In the genomic region with DNA sequence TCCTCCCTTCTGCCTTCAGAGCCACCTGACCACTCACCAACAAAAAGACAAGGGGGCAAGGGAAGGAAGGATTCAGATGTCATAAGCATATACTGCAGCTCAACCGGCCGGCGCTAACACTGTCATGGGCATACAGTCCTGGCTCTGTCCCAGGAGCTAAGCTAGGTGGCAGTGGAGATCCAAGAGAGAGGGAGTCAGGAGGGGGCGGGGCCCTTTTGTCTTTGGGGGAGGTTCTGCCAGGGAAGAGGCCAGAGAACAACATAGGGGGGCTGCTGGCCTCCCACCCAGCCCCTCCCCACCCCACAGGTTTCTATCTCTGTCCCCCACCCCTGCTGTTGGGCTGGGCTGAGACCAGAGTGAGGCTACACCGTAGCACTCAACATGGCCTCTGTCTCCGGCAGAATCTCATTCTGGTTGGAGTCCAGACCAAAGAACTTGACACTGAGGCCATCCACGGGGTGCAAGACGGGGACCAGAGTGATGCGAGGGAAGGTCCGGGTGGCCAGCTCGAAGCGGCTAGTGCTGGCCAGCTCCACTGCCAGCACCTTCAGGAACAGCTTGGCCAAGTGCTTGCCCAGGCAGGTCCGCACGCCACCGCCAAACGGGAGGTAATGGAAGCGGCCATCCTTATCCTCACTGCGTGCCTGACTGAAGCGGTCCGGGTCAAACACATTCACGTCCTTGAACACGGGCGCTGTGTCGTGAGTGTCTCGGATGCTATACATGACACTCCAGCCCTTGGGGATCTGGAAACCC, we compare ENCODE assay signal across 8 mouse cellular contexts. TPM values are rescaled to one million over a fixed set of nuclear protein-coding genes. Genes with fewer than 3 reads are reported as not detected.
A peak's percentile ranks its signal among the peaks of the same experiment; 100 is the strongest.
DNase-seq lines count a peak whose midpoint lies in the region; ATAC-seq and TF ChIP-seq lines count a peak whose summit lies in the region.

No protein-coding gene starts in this region.

- peaks cover 70% of the 10 kb centered on the region for H3K27me3 ChIP-seq in heart, embryonic 12.5 days (replicated peaks)
- peaks cover 49% of the 10 kb centered on the region for H3K27me3 ChIP-seq in heart, postnatal 0 days (ENCODE audit: control insufficient read depth, insufficient read depth, low read length)

- WGBS in heart, embryonic 12.5 days, result 28% methylated on average over 25 of the region's 25 CpGs
- WGBS in heart, postnatal 0 days, result 30% methylated on average over 25 of the region's 25 CpGs

- 0 out of 2 replicates have a peak, but pooled peaks have one; percentile 34 for ATAC-seq in heart, embryonic 12.5 days (ENCODE audit: insufficient number of reproducible peaks, low FRiP score)
- ATAC-seq in heart, postnatal 0 days (ENCODE audit: insufficient read depth, low read depth), result peak; percentile 77
- ATAC-seq in megakaryocyte progenitor cell, adult 5-6 weeks (replicated peaks; ENCODE audit: poor library complexity), result peak; percentile 45
- no peak for ATAC-seq in inflammation-experienced regulatory T-cells, adult 6 months
- ATAC-seq in erythroid progenitor cell, adult 5-6 weeks (replicated peaks; ENCODE audit: low FRiP score, poor library complexity, severe bottlenecking), result no peak

- intact Hi-C loops in heart, postnatal 36 days (cut with DNase I), result no loop called here

- H3K4me1 ChIP-seq in heart, embryonic 12.5 days (replicated peaks), result peaks cover 29% of the 10 kb centered on the region
- H3K4me1 ChIP-seq in heart, postnatal 0 days (ENCODE audit: control insufficient read depth, insufficient read depth), result no peaks in the 10 kb centered on the region

- TF ChIP-seq EP300 in heart, postnatal 0 days (IDR thresholded peaks at IDR 0.05; ENCODE audit: low read depth), result no peak

- peak; percentile 57 for TF ChIP-seq CTCF in heart, postnatal 0 days (IDR thresholded peaks at IDR 0.05; ENCODE audit: low read depth)

- peak overlapping the region; percentile 29 for H3K4me3 ChIP-seq in heart, embryonic 12.5 days
- no peak overlapping the region for H3K4me3 ChIP-seq in heart, postnatal 0 days (ENCODE audit: low read depth, low read length)

- no peaks in the 10 kb centered on the region for H3K36me3 ChIP-seq in heart, embryonic 12.5 days
- H3K36me3 ChIP-seq in heart, postnatal 0 days (replicated peaks; ENCODE audit: control insufficient read depth, insufficient read depth, low read length), result no peaks in the 10 kb centered on the region

- no peaks in the 10 kb centered on the region for H3K9me3 ChIP-seq in heart, embryonic 12.5 days (replicated peaks)
- no peaks in the 10 kb centered on the region for H3K9me3 ChIP-seq in heart, postnatal 0 days (replicated peaks; ENCODE audit: control insufficient read depth, low read length)

- H3K9ac ChIP-seq in heart, embryonic 12.5 days, result no peak overlapping the region
- H3K9ac ChIP-seq in heart, postnatal 0 days (replicated peaks; ENCODE audit: low read depth, low read length), result no peak overlapping the region

- no peak for DNase-seq in heart, postnatal 36 days
- DNase-seq in adrenal gland, postnatal 36 days, result peak; percentile 62 to 71
- DNase-seq in heart, postnatal 0 days (ENCODE audit: low spot score), result no peak
- DNase-seq in Muller cell, postnatal 12 days (ENCODE audit: inconsistent ontology term), result no peak

- no peak overlapping the region for H3K27ac ChIP-seq in heart, embryonic 12.5 days (ENCODE audit: poor library complexity, severe bottlenecking)
- H3K27ac ChIP-seq in heart, postnatal 0 days (ENCODE audit: low read depth), result no peak overlapping the region

- H3K4me2 ChIP-seq in heart, embryonic 12.5 days, result peak overlapping the region; percentile 58
- peak overlapping the region; percentile 55 for H3K4me2 ChIP-seq in heart, postnatal 0 days (ENCODE audit: low read depth, low read length)

RNA-seq across cellular contexts. Expression of a gene that starts 19.6 kb away (rescaled TPM):
- 2.9 and 3.8 TPM in 2 replicates for polyA plus RNA-seq in heart, embryonic 12.5 days (2016; fragmentation: Nextera tagmentation; extraction: Ambion mirVana)
- 10 to 100 TPM in 1 of 2 experiments, 1 to 10 TPM in 1; 6.0 to 16.9 TPM for total RNA-seq in heart, postnatal 36 days (2021)
- total RNA-seq in adrenal gland, postnatal 36 days (2021), result 10 to 100 TPM in 1 of 2 experiments, 1 to 10 TPM in 1; 7.1 to 14.1 TPM
- total RNA-seq in heart, postnatal 0 days (2014; rRNA removed; ENCODE audit: low replicate concordance), result 2.9 TPM in 1 of 2 replicates, not detected in the other
- 0.40 and 0.46 TPM in 2 replicates for polyA plus RNA-seq in heart, postnatal 0 days (2015; fragmentation: Nextera tagmentation; extraction: Ambion mirVana)
- total RNA-seq in megakaryocyte progenitor cell, adult 5-6 weeks (2015), result not detected in 2 replicates
- not detected in 2 replicates for total RNA-seq in megakaryocyte progenitor cell, adult 5-6 weeks (2017)
- under 1 TPM in 2 of 3 experiments, not detected in 1; 0.63 to 0.74 TPM for polyA plus RNA-seq in inflammation-experienced regulatory T-cells, adult 6 months (2017; shearing (Covaris generic))
- not detected in 2 replicates for total RNA-seq in erythroid progenitor cell, adult 5-6 weeks (2015; ENCODE audit: low replicate concordance)
- not detected in 2 replicates for total RNA-seq in erythroid progenitor cell, adult 5-6 weeks (2017; ENCODE audit: low replicate concordance)

Comparison
In these comparisons a context has a peak if more than half of its experiments do, and no peak if none do; other contexts are left out.
1. ATAC-seq: peak in heart, embryonic 12.5 days (single experiment), heart, postnatal 0 days (single experiment) and megakaryocyte progenitor cell, adult 5-6 weeks (single experiment); none in inflammation-experienced regulatory T-cells, adult 6 months (single experiment) and erythroid progenitor cell, adult 5-6 weeks (single experiment).
2. DNase-seq: peak in adrenal gland, postnatal 36 days (2 of 2); none in heart, postnatal 36 days (0 of 2), heart, postnatal 0 days (single experiment) and Muller cell, postnatal 12 days (single experiment).